Mouse (Mus musculus): ENCODE measurements at regions not wholly inside any gene's neighbourhood (a gene's known extent, or its start where the extent isn't known, plus 50 kb on each side); places are given as distances from the start of the nearest gene placed in this dataset.

DNA sequence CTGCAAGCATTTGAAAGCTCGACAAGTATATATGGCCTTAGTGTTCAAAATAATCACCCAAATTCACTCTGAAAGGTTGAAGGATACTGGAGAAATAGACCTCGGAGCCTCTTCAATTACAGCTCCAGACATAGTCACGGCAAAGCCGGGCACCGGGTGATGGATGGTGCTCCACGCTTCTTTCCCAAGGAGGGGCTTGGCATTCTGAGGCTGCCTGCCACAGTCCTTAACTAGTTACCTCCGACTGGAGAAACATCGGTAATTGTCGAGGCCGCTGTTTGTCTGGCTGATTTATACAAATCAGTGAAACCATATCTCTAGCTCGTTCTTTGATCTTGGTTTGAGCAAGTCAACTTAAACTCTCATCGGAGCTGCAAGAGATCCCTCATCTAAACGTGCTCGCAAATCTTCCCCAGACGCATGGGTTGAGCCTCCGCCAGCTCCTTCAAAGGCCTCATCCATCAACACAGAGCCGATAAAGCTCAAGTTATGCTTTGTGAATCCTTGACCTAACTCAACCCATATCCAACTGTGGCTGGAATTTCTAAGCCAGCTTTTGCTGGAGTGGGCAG is 145.4 kb upstream of the Stx16 start:
- DNase-seq: no peak

DNA sequence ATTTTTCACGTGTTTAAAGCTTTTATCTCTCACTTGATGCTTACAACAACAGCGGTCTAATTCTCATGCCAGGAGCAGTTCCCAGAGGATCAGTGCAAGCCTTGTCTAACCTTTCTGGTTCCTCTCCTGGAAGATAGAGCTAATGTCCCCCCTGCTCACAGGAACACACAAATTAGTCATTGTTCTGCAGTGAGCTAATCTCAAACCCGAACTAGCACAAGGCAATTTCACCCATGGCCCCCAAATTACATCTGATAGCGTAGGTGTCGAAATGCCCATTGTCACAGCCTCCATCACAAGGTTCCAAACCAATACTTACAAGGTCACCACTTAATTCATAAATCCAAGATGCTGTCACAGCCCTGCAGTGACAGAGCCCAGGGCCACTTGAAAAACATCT is 140.4 kb upstream of the Stx16 start:
- DNase-seq: no peak

DNA sequence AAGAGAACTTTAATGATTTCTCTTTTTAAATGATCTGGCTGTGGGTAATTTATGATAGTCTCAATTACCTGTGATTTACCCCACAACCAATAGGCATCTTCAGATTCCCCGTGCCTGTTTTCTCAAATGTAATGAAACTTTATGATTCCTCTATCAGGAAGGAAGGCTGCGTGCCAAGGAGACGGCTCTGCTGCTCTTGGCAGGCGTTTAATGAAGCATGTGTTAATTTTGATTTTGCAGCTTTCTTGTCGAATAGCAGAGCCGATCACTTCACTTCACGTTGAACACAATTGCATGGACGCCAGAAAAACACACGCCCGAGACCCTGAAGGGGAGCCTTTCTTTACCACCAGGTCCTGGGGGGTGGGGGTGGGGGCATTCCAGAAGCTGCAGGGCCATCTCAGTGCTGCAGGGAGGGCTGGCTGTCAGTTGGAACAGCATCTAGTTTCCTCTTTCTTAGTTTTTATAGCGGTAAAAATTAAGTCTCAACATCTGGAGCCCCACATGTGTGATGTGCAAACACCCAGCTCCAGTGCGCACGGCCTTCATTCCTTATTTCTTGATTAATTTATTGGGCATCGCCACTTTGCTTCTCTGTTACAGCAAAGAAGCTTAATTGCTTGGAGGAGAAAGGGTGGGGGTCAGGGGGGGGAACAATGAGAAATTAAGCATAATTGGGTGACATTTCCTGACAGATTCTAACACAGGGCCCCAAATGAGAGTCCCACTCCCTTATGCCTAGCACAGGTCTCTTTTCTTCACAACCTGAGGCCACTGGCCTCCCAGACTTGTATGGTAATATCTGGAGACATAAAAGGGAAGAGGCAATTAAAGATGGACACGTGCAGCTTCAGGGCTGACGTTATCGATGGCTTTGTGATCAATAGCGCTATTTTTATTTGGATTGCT is 138.3 kb upstream of the Stx16 start:
- DNase-seq: no peak

DNA sequence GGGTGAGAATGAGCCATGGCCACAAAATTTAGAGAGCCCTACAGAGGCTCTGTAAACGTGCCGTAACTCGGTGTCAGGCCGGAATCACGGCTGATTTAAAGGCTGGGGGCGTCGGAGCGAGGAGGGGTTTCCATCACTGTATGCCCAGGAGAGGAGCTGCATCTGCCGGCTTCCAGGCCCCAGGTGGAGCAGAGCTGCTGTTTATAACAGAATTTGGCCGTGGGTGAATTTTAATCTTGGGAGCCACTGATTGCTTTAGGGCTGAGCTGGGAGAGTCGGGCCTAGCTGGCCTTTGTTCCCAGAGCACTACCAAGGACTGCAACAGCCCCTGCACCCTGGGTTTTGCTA is 137.7 kb upstream of the Stx16 start:
- DNase-seq: no peak

DNA sequence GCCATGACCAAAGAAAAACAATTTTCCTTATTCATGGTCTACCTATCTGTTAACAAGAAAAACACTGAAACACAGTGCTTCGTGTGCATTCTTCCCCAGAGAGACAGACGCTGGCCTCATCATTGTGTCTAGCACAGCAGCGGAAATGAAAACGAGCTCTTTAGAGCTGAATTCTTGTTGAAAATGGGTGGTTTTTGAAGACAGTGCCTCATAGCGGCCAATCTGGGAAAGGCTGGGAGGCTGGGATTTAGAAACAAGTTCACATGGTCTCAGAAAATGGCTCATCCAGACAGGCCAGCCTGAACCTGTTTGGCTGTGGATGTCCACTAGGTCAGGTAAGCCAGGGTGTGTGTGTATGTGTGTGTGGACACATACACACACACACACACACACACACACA is 130.7 kb upstream of the Stx16 start:
- DNase-seq: no peak

DNA sequence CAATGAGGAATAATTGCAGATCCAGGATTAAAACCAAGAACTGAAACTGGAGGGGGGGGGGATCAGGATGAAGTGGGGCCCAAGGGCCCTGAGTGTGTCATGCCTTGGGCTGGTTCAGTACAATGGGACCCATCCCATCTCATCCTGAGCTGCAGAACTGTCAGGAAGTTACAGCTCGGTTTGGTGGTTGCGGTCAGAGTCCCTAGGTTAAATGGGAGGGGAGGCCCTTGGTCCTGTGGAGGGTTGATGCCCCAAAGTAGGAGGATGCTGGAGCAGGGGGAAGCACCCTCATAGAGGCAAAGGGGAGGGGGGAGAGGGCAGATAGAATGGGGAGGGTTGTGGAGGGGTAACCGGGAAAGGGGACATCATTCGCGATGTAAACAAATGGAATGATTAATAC is 127.5 kb upstream of the Stx16 start:
- no peak for DNase-seq

DNA sequence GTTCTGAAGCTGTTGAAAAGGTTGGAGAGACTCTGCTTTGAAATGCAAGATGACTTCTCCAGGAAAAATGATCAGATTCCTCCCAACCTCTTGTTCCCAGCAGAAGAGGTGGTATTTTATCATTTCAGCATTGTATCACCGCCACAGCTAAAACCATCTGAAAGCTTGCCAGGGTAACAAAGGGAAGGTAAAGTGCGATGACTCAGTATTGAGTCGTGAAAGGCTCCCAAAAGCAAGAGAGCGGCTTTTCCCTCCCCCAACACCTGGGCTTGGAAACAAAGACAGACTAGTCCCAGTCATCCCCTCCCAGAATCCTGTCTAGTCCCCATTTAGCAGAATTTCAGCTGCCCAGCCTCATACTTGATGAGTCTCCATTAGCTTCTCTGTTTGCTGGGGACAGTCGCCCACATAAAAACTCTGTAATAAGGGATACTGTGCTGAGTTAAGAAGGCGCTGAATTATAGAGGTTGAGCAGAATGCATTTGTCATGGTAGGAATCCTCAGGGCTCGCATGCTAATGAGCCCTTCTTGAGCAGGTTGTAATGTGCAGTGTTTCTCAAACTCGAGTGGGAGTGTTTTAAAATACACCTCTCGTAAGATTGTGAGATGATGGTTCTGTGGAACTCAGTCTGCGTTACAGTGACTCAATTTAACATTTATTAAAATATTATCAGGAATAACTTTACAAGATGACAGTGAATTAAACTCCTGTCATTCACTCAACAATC is 125.8 kb upstream of the Stx16 start:
- DNase-seq: no peak

DNA sequence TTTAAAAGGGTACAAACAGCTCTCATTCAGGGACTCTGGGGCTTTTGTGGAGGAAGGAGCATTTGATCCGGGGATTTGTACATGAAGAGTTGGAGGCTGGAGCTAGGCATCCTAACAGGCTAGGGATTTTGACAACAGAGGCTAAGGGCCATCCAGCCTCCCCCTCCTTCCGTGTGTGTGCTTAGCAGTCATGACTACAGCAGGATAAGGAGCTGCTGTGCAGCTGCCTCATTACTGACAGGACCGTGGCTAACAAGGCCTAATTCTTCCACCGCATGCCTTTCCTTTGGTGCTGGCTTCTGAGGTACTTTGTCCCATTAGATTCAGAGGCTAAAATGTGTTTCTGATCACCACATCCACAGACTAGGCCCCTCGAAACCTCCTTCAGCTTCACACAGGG is 110.0 kb upstream of the Stx16 start:
- no peak for DNase-seq

DNA sequence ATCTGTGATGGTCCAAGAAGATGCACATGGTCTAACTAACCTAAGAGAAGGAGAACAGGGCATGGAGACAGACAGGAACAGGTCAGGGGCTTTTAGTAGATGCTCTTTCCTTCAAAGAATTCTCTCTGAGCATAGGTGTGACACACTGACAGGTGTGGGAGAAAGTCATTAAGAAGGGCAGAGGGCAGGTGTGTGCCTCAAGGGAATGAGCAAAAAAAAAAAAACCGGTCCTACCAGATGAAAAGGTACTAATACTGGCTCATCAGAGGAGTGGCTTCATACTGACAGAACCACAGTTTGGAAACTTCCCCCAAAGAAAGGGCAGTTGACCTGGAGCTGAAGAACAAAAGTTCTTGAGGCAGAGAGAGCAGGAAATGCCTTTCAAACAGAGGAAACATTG is 105.3 kb upstream of the Stx16 start:
- DNase-seq: no peak

DNA sequence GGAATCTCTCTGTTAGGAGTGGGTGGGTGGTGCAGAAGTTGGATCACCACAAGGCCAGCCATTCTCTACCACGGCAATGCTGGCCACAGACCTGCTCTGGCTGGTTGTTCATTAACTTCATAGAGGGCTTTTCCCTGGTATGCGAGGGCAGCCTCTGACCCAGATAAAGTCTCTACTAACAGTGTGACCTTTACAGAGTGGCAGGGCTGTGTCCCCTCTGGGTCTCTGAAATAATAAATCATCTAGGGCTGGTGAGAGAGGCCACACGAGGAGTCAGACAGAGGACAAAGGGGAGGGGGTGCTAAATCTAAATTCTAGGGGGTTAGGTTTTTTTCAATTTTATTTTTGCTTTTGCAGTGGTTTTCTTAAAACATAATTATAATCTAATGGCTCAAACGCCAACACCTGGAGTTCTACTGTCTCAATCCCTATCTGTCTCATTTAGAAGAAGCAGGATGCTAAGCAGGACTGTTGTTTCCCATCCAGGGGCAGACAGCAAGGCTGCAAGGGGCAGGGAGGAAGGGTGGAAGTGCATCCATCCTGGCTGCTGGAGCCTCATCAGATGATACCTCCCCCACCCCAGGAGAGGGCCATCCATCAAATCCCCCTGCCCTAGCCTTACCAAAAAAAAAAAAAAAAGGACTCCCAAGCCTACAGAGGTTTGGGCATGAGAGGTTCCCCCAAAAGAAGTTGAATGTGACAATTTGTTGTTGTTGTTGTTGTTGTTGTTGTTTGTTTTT is 99.6 kb upstream of the Stx16 start:
- DNase-seq: peak; percentile 84

DNA sequence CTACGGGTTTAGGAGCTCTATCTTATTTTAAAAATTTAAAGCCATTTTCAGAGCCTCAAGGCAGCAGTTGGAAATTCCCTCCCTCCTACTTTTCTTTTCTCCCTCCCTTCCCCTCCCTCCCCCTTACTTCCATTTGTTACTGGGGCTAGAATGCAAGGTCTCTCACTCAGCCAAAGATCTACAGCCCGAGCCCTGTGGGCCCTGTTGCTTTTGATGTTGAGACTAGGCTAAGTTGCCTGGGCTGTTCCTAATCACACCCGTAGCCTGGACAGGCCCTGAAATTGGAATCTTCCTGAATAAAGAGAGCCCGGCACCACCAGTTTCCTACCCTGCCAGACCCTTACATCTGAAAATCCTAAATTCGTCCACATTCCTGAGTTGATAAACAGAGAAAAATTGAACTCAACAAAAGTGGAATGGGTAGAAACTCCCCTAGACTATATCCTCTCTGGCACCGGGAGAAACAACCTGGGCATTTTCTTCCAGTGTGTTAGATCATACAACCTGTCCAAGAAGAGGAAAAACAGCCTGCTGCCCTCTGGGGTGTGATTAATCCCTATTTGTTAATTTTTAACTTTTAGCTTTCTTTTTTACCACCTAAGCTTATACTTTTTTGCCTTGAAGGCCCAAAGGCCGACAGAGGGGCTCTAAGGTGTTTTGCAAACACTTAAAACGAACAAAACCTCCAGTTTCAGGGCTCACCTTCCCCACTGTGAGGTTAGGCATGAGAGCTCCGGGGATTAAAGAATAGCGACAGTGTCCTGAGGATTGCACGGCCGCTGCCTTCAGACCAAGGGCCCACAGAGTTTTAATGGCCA is 98.7 kb upstream of the Stx16 start:
- DNase-seq: peak; percentile 59

DNA sequence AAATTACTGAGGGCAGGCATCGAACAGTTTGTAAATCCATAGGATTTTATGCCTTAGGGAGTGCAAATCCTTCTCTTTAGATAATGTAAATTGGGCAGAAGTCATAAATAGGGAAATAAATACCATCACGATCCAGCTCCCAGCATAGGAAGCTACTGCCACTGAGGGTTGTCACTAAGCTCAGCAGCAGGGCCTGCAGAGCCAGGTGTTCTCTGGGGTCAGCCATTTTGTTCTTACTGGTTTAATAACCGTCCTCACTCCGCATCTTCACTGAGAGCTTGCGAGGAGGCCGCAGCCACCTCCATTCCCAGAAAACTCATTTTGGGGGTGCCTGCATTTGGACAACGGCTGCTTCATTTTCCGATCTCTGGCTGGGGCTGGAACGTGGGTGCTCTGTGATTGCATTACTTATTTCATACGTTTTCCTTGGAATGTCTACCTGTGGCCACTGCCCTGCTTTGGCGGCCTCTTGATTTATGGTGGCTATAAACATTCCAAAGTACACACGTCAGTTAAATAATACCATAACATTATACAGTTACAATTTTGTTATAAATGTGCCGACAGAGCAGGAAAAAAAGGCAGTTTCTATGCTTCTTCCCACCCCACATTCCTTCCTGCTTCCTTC is 97.9 kb upstream of the Stx16 start:
- DNase-seq: peak; percentile 18

DNA sequence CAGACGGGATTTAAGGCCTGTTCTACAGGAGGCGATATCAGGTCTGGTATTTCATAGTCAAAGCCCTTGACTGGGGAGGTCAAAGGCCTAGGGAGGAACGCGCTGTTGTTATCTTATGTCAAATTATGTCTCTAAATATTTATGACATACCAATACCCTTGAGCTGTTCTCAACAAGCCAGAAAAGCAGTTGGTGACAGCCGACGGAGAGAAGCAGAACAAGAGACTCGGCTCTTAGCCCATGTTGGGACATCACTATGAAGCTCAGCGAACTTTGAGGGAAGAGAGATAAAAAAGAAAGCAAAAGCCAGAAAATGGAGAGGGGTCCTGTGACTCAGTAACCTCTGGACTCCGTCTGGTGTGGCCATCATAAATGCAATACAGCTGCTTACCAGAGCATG is 95.1 kb upstream of the Stx16 start:
- DNase-seq: no peak

DNA sequence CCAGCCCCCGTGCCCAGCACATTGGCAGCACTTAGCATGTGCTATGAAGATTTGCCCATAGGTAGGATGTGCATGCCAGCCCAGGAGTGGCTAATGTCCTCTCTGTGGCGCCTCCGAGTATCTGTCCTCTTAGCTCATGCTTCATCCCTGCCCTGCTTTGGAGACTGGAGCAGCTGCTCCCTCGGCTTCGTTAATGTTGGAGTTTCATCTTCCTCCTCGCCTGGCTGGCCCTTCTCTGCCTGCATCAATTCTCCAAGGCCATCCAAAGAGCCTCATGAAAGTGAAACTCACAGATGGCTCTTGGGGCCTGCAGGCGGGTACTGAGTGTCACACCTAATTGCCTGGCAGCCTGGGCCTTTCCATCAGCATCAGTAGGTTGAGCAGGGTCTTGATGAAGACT is 88.6 kb upstream of the Stx16 start:
- DNase-seq: no peak

DNA sequence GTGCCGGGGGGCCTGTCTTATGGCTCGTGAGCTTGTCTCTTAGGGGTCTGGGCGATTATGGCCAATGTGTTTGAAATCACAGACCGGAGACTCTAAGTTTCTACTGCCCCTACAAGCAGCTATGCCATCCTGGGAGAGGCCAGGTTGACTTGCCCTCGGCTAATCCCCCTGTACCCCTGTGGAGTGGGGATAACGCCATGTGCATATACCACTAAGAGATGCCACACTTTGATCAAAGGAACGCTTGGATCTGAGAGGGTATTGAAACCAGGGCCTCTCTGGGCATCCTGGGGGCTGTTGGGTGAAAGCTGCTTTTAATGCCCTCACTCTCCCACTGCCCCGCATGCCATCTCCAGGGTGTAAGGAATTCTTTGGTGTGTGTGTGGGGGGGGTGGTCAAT is 88.2 kb upstream of the Stx16 start:
- DNase-seq: no peak

DNA sequence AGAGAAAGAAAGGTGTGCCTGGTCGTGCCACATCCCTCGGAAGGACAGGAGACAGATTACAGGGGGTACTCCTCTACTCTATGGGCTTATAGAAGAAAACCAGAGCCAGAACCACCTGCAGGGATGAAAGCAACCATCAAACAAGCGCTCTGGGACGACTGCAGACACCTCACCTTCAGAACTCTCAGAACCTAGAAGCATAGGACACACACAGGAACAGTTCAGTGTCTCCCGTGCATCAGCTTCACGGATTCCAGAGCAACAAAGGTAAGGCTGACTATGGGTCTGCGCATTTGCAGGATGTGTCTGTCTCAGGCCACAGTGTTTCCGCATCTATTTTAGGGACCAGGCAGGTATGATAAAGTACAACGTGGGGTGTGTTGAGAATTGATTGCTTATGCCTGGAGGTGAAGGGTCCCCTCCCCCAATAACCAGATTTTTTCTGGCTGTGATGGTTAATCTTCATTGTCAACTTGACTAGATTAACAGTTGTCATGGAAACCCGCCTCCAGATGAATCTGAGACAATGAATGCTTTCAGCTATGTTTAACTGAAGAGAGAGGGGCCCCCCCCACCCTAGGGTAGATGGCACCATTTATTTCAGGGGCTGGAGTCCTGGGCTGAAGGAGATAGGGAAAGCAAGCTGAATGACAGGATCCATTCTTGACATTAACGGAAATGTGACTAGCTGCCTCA is 87.3 kb upstream of the Stx16 start:
- no peak for DNase-seq

DNA sequence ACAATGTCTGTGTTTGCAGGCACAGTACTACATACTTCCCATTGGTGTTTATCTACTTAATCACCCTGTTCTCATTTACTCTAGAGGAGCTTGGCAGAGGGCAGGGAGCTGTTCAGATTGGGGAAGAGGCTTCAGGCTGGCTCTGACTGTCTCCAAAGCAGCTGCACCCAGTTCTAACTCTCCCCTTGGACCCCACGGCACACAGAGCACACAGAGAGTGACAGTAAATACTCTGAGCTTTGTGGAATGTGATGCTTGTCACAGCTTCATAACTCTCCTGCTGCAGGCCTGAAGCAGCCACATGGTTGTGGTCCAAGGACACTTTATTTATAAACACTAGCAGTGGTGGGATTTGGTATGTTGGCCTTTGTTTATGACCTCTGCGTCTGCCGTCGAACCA is 85.4 kb upstream of the Stx16 start:
- no peak for DNase-seq

DNA sequence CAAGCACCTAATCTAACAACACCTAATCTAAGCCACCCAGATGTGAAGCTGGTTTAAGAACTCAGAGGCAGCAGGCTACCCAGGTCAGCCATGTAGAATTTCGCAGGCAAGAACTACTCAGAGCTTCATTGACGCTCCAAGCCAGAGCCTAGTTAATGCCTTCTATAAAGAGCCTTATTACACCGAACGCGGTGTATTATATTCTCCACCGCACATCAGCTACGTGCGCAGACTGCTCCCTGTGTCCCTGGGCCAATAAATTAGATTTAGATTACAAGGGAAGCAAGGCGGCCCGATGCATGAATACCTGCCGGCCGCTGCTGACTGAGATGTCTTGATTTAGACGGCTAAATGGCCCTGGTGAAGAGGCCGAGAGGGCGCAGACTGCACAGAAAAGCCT is 84.7 kb upstream of the Stx16 start:
- DNase-seq: no peak

DNA sequence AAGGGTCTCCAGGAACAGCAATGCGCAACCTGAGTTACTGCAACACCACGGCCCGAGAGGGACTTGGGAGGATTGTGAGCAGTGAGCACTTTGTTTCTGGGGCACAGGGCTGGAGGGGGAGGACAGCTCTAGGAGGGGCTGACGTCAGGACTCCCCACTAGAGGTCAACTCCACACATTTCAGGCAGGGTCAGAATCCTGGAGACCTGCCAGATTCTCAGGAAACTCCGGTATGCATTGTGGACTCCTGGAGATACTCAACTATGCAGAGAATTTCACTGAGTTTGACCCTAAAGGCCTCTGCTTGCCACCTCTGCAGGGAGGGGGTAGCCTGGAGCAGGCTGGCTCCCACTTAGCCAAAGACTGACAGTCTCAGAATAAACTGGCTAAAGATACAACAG is 84.1 kb upstream of the Stx16 start:
- peak; percentile 89 for DNase-seq

DNA sequence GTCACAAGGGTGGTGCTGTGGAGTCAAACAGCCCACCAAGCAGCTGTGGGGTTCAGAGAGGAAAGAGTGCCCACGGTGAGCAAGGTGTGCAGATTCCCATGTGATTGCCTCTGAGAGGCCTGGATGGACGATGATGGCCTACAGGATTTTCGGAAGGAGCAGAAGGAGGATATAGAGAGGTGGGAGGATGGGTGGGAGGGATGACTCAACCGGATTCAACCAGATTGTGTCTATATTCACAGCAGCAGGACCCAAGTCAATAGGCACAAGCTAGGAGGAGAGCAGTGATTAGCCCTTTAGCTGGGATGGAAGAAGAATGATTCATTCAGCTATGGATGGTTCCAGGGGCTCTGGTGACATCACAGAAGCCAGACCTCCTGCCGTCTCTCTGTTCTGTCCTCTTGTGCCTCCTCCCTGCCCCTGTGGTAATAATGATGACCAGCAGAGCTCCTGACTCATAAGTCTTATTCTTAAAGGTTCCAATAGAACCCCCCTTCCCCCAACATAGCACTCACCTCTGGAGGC is 82.6 kb upstream of the Stx16 start:
- no peak for DNase-seq

Data from kidney, postnatal 14 days (tissue).